Mouse (Mus musculus): ENCODE data around the gene Atp11c. TPM values are rescaled to one million over a fixed set of nuclear protein-coding genes. Genes with fewer than 3 reads are reported as not detected.

Gene Atp11c
- 1 to 10 TPM; 5.3 to 5.7 (median 5.6) TPM for total RNA-seq (2022)

GRCm38 (mm10) chrX:60592598-60592997 lies at the start of gene Atp11c:
TSS of gene Atp11c (minus strand) at chrX:60592698.
- no peak for DNase-seq (ENCODE audit: low spot score)

- peak; percentile 0 for DNase-seq (ENCODE audit: low spot score)
These were observed 16.7 kb upstream of the Atp11c start for GRCm38 (mm10) chrX:60609202-60609601.

GRCm38 (mm10) chrX:60570539-60570938 lies 22.0 kb downstream of the Atp11c start:
- DNase-seq (ENCODE audit: low spot score), result no peak

- no peak for DNase-seq (ENCODE audit: low spot score)
These were observed 23.5 kb downstream of the Atp11c start for GRCm38 (mm10) chrX:60569047-60569446.

GRCm38 (mm10) chrX:60555242-60555641 lies 37.3 kb downstream of the Atp11c start:
- DNase-seq (ENCODE audit: low spot score), result no peak

- DNase-seq (ENCODE audit: low spot score), result no peak
These were observed 44.8 kb downstream of the Atp11c start for GRCm38 (mm10) chrX:60547444-60548304.

GRCm38 (mm10) chrX:60547098-60547443 lies 45.4 kb downstream of the Atp11c start:
- no peak for DNase-seq (ENCODE audit: low spot score)

GRCm38 (mm10) chrX:60545906-60546305 lies 46.6 kb downstream of the Atp11c start:
- no peak for DNase-seq (ENCODE audit: low spot score)

- DNase-seq (ENCODE audit: low spot score), result no peak
These were observed 47.1 kb downstream of the Atp11c start for GRCm38 (mm10) chrX:60545444-60545843.

GRCm38 (mm10) chrX:60544098-60544497 lies 48.4 kb downstream of the Atp11c start:
- DNase-seq (ENCODE audit: low spot score), result no peak

GRCm38 (mm10) chrX:60542901-60543300 lies 49.6 kb downstream of the Atp11c start:
- DNase-seq (ENCODE audit: low spot score), result no peak

GRCm38 (mm10) chrX:60539149-60539548 lies 53.3 kb downstream of the Atp11c start, which contains the start of gene Gm7073:
TSS of gene Gm7073 (minus strand) at chrX:60539249.
- DNase-seq (ENCODE audit: low spot score), result no peak

GRCm38 (mm10) chrX:60503995-60504394 lies 88.5 kb downstream of the Atp11c start:
- DNase-seq (ENCODE audit: low spot score), result peak; percentile 0

- DNase-seq (ENCODE audit: low spot score), result no peak
These were observed 94.7 kb downstream of the Atp11c start for GRCm38 (mm10) chrX:60497750-60498149.

- no peak for DNase-seq (ENCODE audit: low spot score)
These were observed 97.2 kb downstream of the Atp11c start for GRCm38 (mm10) chrX:60495308-60495707.

GRCm38 (mm10) chrX:60463786-60464185 lies 128.7 kb downstream of the Atp11c start:
- DNase-seq (ENCODE audit: low spot score), result no peak

- DNase-seq (ENCODE audit: low spot score), result no peak
These were observed 177.9 kb downstream of the Atp11c start for GRCm38 (mm10) chrX:60414563-60415111.

GRCm38 (mm10) chrX:60405681-60406080 lies 186.8 kb downstream of the Atp11c start:
- DNase-seq (ENCODE audit: low spot score), result no peak

GRCm38 (mm10) chrX:60404668-60405044 lies 187.8 kb downstream of the Atp11c start:
- peak; percentile 88 for DNase-seq (ENCODE audit: low spot score)

GRCm38 (mm10) chrX:60403764-60404667 lies 188.5 kb downstream of the Atp11c start:
- DNase-seq (ENCODE audit: low spot score), result peak; percentile 33

GRCm38 (mm10) chrX:60403062-60403763 lies 189.3 kb downstream of the Atp11c start:
- peak; percentile 3 for DNase-seq (ENCODE audit: low spot score)
